Mouse (Mus musculus): ENCODE data around the gene Ubash3b.

DNA sequence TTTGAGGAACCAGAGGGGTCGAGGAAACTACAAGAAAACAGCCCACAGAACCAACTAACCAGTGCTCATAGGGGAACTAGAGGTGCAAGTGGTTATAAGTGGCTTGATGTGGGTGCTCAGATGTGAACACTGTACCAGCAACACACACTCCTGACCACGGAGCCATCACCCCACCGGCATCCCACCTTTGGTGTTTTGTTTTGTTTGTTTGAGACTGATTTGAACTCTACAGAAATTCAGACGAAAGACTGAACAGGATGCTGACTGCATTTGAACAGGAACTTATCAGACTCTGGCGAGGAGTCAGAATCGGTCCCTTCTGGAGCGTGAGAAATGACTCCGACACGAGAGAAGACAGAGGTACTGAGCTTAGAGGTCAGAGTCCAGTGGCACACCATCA, 19.9 kb upstream of the Ubash3b start:
- no peak for TF ChIP-seq POLR2A (IDR thresholded peaks at IDR 0.05; ENCODE audit: borderline replicate concordance, insufficient read depth, low read length)
- TF ChIP-seq CTCF (IDR thresholded peaks at IDR 0.05; ENCODE audit: borderline replicate concordance, insufficient read depth, low read depth, low read length), result no peak
